Mouse (Mus musculus) MEL (cell line): ENCODE measurements around the gene Gm8122.
"Not testable (repeated sequence)": the region's sequence is repeated elsewhere in the genome, so short reads cannot be mapped to it uniquely, and the experiment has no call there.

Source experiments
- CTCF ChIP-seq, 3 experiments: IDR thresholded peaks in 2 of 3; conservative IDR thresholded peaks in 1 of 3; 2 replicates each; pipeline ENCODE4 v1.5.1; 2011 to 2012; ENCODE audit warnings: low read length in 3 of 3, low read depth in 2 of 3, mild to moderate bottlenecking in 2 of 3, improper control_type of control experiment in 1 of 3, inconsistent platforms in 1 of 3, mixed read lengths in 1 of 3, moderate library complexity in 1 of 3; ENCODE audit not compliant: control insufficient read depth in 1 of 3, insufficient read depth in 1 of 3, poor library complexity in 1 of 3, severe bottlenecking in 1 of 3
- POLR2A ChIP-seq, 2 experiments: IDR thresholded peaks; 2 replicates each; pipeline ENCODE4 v1.6.1; 2011 to 2012; ENCODE audit warnings: low read length in 2 of 2, mild to moderate bottlenecking in 2 of 2, control low read depth in 1 of 2, improper control_type of control experiment in 1 of 2, low read depth in 1 of 2, moderate library complexity in 1 of 2; ENCODE audit not compliant: control insufficient read depth in 1 of 2, insufficient read depth in 1 of 2, poor library complexity in 1 of 2
- TCF12 ChIP-seq: IDR thresholded peaks from 2 replicates; pipeline ENCODE4 v1.6.1; 2014; ENCODE audit warnings: low read depth, mild to moderate bottlenecking, inconsistent platforms, low read length, improper control_type of control experiment, moderate library complexity

GRCm38 (mm10) chr14:43268521-43269084, 33.5 kb upstream of the Gm8122 start:
- TF ChIP-seq CTCF (IDR thresholded peaks at IDR 0.05 in 2 of 3, conservative IDR thresholded peaks at IDR 0.05 in 1 of 3; ENCODE audit: control insufficient read depth in 1 of 3, insufficient read depth in 1 of 3, low read depth in 2 of 3, low read length in 3 of 3, poor library complexity in 1 of 3, severe bottlenecking in 1 of 3); TCF12; POLR2A (IDR thresholded peaks at IDR 0.05; ENCODE audit: control insufficient read depth in 1 of 2, insufficient read depth in 1 of 2, low read depth in 1 of 2, low read length in 2 of 2, poor library complexity in 1 of 2): not testable (repeated sequence)
